Mouse (Mus musculus): ENCODE measurements at regions not wholly inside any gene's neighbourhood (a gene's known extent, or its start where the extent isn't known, plus 50 kb on each side); places are given as distances from the start of the nearest gene placed in this dataset.

DNA sequence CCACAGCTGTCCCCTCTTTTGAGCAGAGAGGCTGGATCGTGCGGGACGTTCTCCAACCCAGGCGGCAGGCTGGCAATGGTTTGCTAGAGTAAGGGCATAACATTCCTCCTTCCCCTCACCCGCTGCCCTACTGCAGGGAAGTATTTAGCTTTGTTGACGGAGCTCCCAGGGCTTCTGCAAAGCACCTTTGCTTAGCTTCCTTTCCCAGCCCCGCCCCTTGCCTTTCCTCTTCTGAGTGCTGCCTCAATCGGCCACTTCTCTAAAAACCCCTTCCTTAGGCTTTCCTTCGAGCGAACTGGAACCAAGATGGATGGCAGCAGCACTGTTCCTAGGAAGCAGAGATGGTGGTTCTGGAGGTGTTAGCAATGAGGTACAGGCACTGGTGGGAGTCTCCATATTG lies 183.2 kb upstream of the Adgrl2 start:
- TF ChIP-seq POLR2A (IDR thresholded peaks at IDR 0.05; ENCODE audit: low read depth, low read length) = no peak
- no peak for TF ChIP-seq CTCF (IDR thresholded peaks at IDR 0.05; ENCODE audit: extremely low read depth, insufficient read length, insufficient replicate concordance, low read depth, low read length)
